Mouse (Mus musculus): ENCODE data around the gene Synj2. TPM values are rescaled to one million over a fixed set of nuclear protein-coding genes. Genes with fewer than 3 reads are reported as not detected.

Gene Synj2
- polyA plus RNA-seq, 1 experiment from 2014 or later: 3.5 TPM

DNA sequence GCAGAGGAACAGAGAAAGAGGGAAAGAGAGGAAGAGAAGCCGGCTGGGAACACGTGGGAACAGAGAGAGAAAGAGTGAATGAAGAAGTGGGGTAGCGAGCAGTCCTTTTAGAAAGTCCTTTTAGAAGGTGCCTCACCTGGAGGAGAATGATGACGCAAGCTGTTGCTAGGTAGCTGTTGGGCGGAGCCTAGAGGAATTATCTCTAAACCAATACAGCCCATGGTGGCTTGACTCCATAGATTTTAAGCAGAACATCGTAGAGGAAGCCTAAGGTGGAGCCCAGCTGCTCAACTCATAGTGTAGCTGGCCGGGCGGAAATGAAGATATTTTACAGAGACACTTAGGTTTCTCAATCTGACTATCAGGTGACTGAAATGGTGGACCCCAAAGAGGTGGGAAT is 22.7 kb downstream of the Synj2 start:
- Histone ChIP-seq H3K36me3 (ENCODE audit: control insufficient read depth, insufficient read depth, low read length) (no peaks in the 10 kb centered on the region), H3K4me3 (ENCODE audit: low read length) (no peak overlapping the region), H3K4me1 (ENCODE audit: control insufficient read depth, insufficient read depth, low read length) (peaks cover 39% of the 10 kb centered on the region), H3K27ac (ENCODE audit: low read length) (no peak overlapping the region), H3K27me3 (replicated peaks; ENCODE audit: control insufficient read depth, insufficient read depth, low read length) (no peaks in the 10 kb centered on the region), H3K9me3 (ENCODE audit: control insufficient read depth, low read length) (no peaks in the 10 kb centered on the region), H3K9ac (ENCODE audit: low read depth, low read length) (no peak overlapping the region), H3K4me2 (ENCODE audit: low read depth, low read length) (no peak overlapping the region)
- no peak for ATAC-seq
- 77% methylated on average over 8 of the region's 8 CpGs for WGBS

DNA sequence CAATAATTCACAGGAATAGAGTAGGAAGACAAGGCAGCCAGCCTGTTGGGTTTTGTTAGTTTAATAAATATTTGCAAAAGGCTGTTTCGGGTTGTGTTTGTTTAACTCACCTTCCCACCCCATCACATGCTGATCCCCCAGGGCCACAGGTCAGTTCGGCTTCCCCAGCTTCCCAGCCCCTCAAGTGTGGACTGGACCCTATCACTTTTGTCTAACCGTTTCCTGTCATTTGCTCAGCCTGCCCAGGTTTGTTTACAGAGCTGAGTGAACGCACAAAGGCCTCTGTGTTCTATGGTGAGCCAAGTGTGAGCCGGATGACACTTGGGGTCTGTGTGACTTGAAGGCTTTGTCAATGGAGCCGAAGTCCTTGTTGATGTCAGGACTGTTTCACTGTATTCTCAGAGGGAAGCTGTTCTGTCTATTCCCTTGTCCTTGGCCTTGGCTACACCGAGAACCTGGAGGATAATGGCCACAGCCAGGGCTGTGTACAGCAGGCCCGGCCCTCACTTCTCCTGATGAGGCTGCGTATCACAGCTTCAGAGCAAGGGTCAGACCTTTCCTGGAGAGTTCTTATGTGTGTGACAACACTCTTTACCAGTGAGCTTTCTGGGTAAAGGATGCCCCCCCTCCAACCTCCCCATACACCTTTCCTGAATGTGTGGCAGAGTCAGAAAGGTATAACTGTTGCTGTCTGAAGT is 24.2 kb downstream of the Synj2 start:
- H3K27ac ChIP-seq (ENCODE audit: low read length): peak overlapping the region; percentile 67
- peak; percentile 75 for ATAC-seq

DNA sequence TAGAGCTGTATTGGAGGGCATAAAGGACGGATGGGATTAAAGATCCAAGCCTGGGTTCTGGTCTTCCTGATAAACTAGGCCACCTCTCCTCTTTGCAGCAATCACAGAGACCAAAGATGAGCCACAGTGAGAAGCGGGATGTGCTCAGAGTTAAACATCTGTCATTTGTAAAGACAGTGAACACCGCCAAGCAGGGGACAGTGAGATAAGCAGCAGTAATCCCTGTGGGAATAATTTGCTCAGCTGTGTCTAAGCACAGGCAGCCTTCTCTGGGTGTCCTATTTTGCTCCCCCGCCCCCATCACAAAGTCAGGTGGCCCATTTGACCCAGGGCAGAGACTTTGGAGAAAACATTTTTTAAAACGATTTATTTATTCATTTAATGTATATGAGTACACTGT is 25.6 kb downstream of the Synj2 start:
- Histone ChIP-seq H3K9ac (ENCODE audit: low read depth, low read length) (no peak overlapping the region), H3K9me3 (ENCODE audit: control insufficient read depth, low read length) (no peaks in the 10 kb centered on the region), H3K4me3 (ENCODE audit: low read length) (no peak overlapping the region), H3K4me1 (ENCODE audit: control insufficient read depth, insufficient read depth, low read length) (peaks cover 38% of the 10 kb centered on the region), H3K27ac (ENCODE audit: low read length) (no peak overlapping the region), H3K4me2 (ENCODE audit: low read depth, low read length) (no peak overlapping the region), H3K36me3 (ENCODE audit: control insufficient read depth, insufficient read depth, low read length) (no peaks in the 10 kb centered on the region), H3K27me3 (replicated peaks; ENCODE audit: control insufficient read depth, insufficient read depth, low read length) (no peaks in the 10 kb centered on the region)
- ATAC-seq: no peak
- WGBS: 85% methylated on average over 5 of the region's 5 CpGs

More for the DNA sequence above, 24.2 kb downstream of the Synj2 start:
- WGBS: 22% methylated on average over 9 of the region's 9 CpGs
- Histone ChIP-seq H3K36me3 (ENCODE audit: control insufficient read depth, insufficient read depth, low read length) (no peaks in the 10 kb centered on the region), H3K4me1 (ENCODE audit: control insufficient read depth, insufficient read depth, low read length) (peaks cover 39% of the 10 kb centered on the region), H3K27me3 (replicated peaks; ENCODE audit: control insufficient read depth, insufficient read depth, low read length) (no peaks in the 10 kb centered on the region), H3K4me3 (ENCODE audit: low read length) (no peak overlapping the region), H3K9ac (ENCODE audit: low read depth, low read length) (no peak overlapping the region), H3K4me2 (ENCODE audit: low read depth, low read length) (no peak overlapping the region), H3K9me3 (ENCODE audit: control insufficient read depth, low read length) (no peaks in the 10 kb centered on the region)

DNA sequence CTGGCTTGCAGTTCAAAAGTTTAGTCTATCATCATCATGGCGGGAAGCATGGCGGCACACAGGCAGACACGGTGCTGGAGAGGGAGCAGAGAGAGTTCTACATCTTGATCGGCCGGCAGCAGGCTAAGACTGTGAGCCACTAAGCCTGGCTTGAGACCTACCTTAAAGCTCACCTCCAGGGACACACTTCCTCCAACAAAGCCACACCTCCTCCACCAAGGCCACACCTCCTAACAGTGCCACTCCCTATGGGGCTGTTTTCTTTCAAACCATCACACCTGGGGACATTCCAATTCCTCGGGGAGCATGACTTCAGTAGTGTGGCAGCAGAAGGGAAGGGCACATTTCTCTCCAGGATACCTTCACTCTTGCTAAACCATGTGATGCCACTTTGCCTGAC is 27.5 kb downstream of the Synj2 start:
- Histone ChIP-seq H3K36me3 (ENCODE audit: control insufficient read depth, insufficient read depth, low read length) (no peaks in the 10 kb centered on the region), H3K9me3 (ENCODE audit: control insufficient read depth, low read length) (no peaks in the 10 kb centered on the region), H3K4me1 (ENCODE audit: control insufficient read depth, insufficient read depth, low read length) (peaks cover 38% of the 10 kb centered on the region), H3K9ac (ENCODE audit: low read depth, low read length) (no peak overlapping the region), H3K4me3 (ENCODE audit: low read length) (no peak overlapping the region), H3K27me3 (replicated peaks; ENCODE audit: control insufficient read depth, insufficient read depth, low read length) (no peaks in the 10 kb centered on the region), H3K27ac (ENCODE audit: low read length) (peak overlapping the region; percentile 6; the same call in 1 of the 2 replicates), H3K4me2 (ENCODE audit: low read depth, low read length) (no peak overlapping the region)
- ATAC-seq: peak; percentile 67
- WGBS: 50% methylated on average over 6 of the region's 6 CpGs

DNA sequence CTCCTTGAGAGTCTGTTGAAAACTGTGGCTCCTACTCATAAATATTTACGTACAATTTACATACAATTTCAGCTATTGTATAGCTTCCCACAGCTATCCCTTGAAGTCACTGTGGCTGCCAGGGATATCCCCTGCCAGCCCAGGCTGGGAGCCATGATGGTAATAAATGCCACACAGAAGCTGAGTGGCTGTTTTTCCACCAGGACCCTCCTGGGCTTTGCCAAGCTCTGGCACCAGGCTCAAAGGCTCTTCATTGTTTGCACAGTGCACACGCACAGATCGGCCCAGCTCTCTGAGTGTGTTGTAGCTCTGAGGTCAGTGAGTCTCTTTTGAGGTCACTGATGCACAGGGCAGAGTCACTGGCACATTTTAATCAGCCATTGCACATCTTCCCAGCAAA is 28.2 kb downstream of the Synj2 start:
- Histone ChIP-seq H3K36me3 (ENCODE audit: control insufficient read depth, insufficient read depth, low read length) (no peaks in the 10 kb centered on the region), H3K4me3 (ENCODE audit: low read length) (no peak overlapping the region), H3K4me1 (ENCODE audit: control insufficient read depth, insufficient read depth, low read length) (peaks cover 38% of the 10 kb centered on the region), H3K4me2 (ENCODE audit: low read depth, low read length) (no peak overlapping the region), H3K9ac (ENCODE audit: low read depth, low read length) (no peak overlapping the region), H3K27ac (ENCODE audit: low read length) (peak overlapping the region; percentile 83), H3K27me3 (replicated peaks; ENCODE audit: control insufficient read depth, insufficient read depth, low read length) (no peaks in the 10 kb centered on the region), H3K9me3 (ENCODE audit: control insufficient read depth, low read length) (no peaks in the 10 kb centered on the region)
- WGBS: 39% methylated on average over 3 of the region's 3 CpGs
- 0 out of 2 replicates have a peak, but pooled peaks have one; percentile 22 for ATAC-seq

DNA sequence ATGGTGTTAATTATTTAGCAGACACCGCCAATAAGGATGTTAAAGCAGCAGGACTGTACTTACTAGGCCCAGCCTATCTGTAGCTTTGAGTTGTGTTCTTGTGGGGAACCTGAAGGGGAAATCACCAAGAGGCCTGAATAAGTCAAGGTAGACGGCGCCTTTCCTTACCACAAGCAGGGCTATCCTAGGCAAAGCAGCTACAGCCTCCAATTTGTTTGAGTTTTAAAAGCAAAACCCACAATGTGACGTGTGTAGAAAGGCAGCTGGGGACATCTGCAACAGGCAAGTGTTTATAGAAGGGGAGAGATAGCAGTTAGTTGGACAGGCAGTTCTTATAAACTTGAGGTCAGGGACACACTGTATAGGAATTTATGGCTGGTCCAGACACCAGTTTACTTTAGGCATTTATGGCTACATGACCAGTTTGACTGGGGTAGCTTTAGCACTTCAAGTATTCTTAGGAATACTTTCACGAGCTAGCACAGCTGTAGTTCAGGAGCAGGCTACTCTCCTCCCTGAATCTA is 29.3 kb downstream of the Synj2 start:
- 42% methylated on average over 5 of the region's 5 CpGs for WGBS
- Histone ChIP-seq H3K36me3 (ENCODE audit: control insufficient read depth, insufficient read depth, low read length) (no peaks in the 10 kb centered on the region), H3K27me3 (replicated peaks; ENCODE audit: control insufficient read depth, insufficient read depth, low read length) (no peaks in the 10 kb centered on the region), H3K4me2 (ENCODE audit: low read depth, low read length) (no peak overlapping the region), H3K9ac (ENCODE audit: low read depth, low read length) (no peak overlapping the region), H3K4me1 (ENCODE audit: control insufficient read depth, insufficient read depth, low read length) (peaks cover 33% of the 10 kb centered on the region), H3K4me3 (ENCODE audit: low read length) (no peak overlapping the region), H3K9me3 (ENCODE audit: control insufficient read depth, low read length) (no peaks in the 10 kb centered on the region), H3K27ac (ENCODE audit: low read length) (peak overlapping the region; percentile 83)
- ATAC-seq: peak; percentile 71

DNA sequence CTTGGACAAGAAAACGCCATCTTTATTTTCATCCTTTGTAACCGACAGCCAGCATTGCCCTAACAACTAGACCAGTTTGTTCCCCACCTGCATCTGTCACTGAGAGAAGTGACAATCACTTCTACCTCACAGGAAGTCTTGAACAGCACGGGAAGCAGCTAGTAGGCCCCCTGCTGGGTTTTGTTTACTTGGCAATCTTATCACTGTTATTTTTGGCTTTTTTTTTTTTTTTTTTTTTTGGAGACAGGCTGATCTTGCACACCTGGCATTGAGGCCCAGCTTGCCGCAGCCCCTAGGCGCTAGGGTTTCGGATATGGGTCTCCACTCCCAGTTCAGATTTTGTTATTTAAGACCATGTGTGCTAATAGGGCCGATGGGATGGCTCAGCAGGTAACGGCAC is 32.5 kb downstream of the Synj2 start:
- Histone ChIP-seq H3K27me3 (replicated peaks; ENCODE audit: control insufficient read depth, insufficient read depth, low read length) (no peaks in the 10 kb centered on the region), H3K4me3 (ENCODE audit: low read length) (no peak overlapping the region), H3K9ac (ENCODE audit: low read depth, low read length) (no peak overlapping the region), H3K36me3 (ENCODE audit: control insufficient read depth, insufficient read depth, low read length) (no peaks in the 10 kb centered on the region), H3K4me1 (ENCODE audit: control insufficient read depth, insufficient read depth, low read length) (peaks cover 56% of the 10 kb centered on the region), H3K27ac (ENCODE audit: low read length) (no peak overlapping the region), H3K4me2 (ENCODE audit: low read depth, low read length) (no peak overlapping the region), H3K9me3 (ENCODE audit: control insufficient read depth, low read length) (no peaks in the 10 kb centered on the region)
- 75% methylated on average over 8 of the region's 8 CpGs for WGBS
- ATAC-seq: no peak

DNA sequence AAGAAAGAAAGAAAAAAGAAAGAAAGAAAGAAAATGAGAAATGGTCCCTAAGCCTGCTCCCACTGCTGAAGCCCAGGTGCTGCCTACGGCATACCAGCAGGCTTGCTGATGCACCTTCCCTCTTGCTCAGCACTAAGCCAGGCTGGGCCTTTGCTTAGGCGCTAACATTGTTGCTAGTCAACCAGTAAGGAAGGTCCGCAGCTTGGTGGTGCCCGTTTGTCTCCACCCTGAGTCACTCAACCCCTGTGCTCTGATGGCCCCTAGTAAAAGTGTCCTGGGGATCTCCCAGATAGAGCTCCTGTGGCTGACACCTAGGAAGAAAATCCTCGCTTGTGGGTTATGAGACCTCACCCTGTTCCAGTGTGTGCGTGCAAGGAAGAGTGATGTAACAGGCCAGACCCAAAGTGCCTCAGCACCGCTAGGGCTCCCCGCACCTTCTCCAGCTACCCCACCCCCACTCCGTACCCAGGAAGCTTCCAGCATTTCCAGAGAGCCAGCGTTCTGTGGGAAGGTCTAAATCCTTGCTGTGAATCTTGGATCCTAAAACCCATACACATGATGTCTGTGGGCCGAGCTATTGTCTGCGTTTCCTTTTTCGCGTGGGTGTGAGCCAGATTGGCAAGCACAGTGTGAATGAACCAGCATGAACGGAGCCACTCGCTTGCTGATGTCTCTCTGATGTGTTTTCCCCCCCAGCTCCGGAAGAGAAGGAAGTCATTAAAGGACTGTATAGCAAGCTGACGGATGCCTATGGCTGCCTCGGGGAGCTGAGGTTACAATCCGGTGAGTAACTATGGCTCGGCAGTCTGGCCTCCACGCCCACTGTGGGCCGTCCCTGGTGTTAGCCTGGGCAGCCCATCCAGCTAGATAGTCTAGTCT is 34.3 kb downstream of the Synj2 start:
- H3K4me1 ChIP-seq (ENCODE audit: control insufficient read depth, insufficient read depth, low read length): peaks cover 41% of the 10 kb centered on the region
- no peak overlapping the region for H3K4me3 ChIP-seq (ENCODE audit: low read length)
- H3K27ac ChIP-seq (ENCODE audit: low read length): peak overlapping the region; percentile 83
- H3K36me3 ChIP-seq (ENCODE audit: control insufficient read depth, insufficient read depth, low read length): no peaks in the 10 kb centered on the region
- no peaks in the 10 kb centered on the region for H3K27me3 ChIP-seq (replicated peaks; ENCODE audit: control insufficient read depth, insufficient read depth, low read length)
- WGBS: 33% methylated on average over 23 of the region's 23 CpGs
- peak overlapping the region; percentile 43 for H3K4me2 ChIP-seq (ENCODE audit: low read depth, low read length)
- H3K9ac ChIP-seq (ENCODE audit: low read depth, low read length): peak overlapping the region; percentile 51
- peak; percentile 61 for ATAC-seq
- no peaks in the 10 kb centered on the region for H3K9me3 ChIP-seq (ENCODE audit: control insufficient read depth, low read length)
